12 mouse cellular contexts compared by ENCODE assay signal in genomic region chr17:90768216-90768615, GRCm38 (mm10).
A peak's percentile ranks its signal among the peaks of the same experiment; 100 is the strongest.
DNase-seq lines count a peak whose midpoint lies in the region; ATAC-seq lines count a peak whose summit lies in the region.
"Had no signal": no experiment of that assay in that cellular context is flagged by ENCODE, and none has a peak within 500 bp of the region (broad histone marks: within the 10 kb centered on the region; RNA-seq: fewer than 3 reads in every experiment).

No protein-coding gene starts in this region.

- no peak overlapping the region for H3K9ac ChIP-seq in forebrain, embryonic 16.5 days (replicated peaks; ENCODE audit: low read depth, low read length)
- H3K9ac ChIP-seq in midbrain, embryonic 15.5 days, result no peak overlapping the region
- H3K9ac ChIP-seq: embryonic facial prominence, embryonic 12.5 days; heart, embryonic 15.5 days had no signal

- peak; percentile 73 for ATAC-seq in forebrain, embryonic 16.5 days
- no peak for ATAC-seq in midbrain, embryonic 15.5 days (replicated peaks)

- H3K27ac ChIP-seq in forebrain, embryonic 16.5 days (ENCODE audit: low read length), result no peak overlapping the region
- H3K27ac ChIP-seq in midbrain, embryonic 15.5 days, result 0 out of 2 replicates have a peak overlapping the region, but pooled peaks have one; percentile 20
- H3K27ac ChIP-seq: embryonic facial prominence, embryonic 12.5 days; heart, embryonic 15.5 days; macrophage had no signal

- no peak overlapping the region for H3K4me3 ChIP-seq in forebrain, embryonic 16.5 days (replicated peaks; ENCODE audit: low read length)
- H3K4me3 ChIP-seq in midbrain, embryonic 15.5 days, result no peak overlapping the region
- H3K4me3 ChIP-seq: embryonic facial prominence, embryonic 12.5 days; heart, embryonic 15.5 days had no signal

- peak; percentile 30 to 41 for DNase-seq in cerebellum, adult 18-20 months
- no peak for DNase-seq in cerebellum, postnatal 4 days (ENCODE audit: low spot score in 2 of 2)
- peak; percentile 54 for DNase-seq in cerebellum, adult 9-11 months
- DNase-seq in B cell, adult 2 months, result no peak
- no peak for DNase-seq in thymus, adult 18-20 months
- no peak for DNase-seq in layer of hippocampus, postnatal 10 days (ENCODE audit: low spot score in 2 of 2)
- DNase-seq: thymus, postnatal 36 days had no signal

- no peaks in the 10 kb centered on the region for H3K36me3 ChIP-seq in forebrain, embryonic 16.5 days (ENCODE audit: control insufficient read depth, insufficient read depth)
- H3K36me3 ChIP-seq in midbrain, embryonic 15.5 days (replicated peaks), result no peaks in the 10 kb centered on the region
- H3K36me3 ChIP-seq: embryonic facial prominence, embryonic 12.5 days; heart, embryonic 15.5 days had no signal

- no peaks in the 10 kb centered on the region for H3K4me1 ChIP-seq in forebrain, embryonic 16.5 days (replicated peaks; ENCODE audit: control insufficient read depth, insufficient read depth, low read length)
- H3K4me1 ChIP-seq in midbrain, embryonic 15.5 days, result 0 out of 2 replicates have a peak, but pooled peaks cover 3% of the 10 kb centered on the region
- H3K4me1 ChIP-seq: embryonic facial prominence, embryonic 12.5 days; heart, embryonic 15.5 days had no signal

- H3K4me2 ChIP-seq in forebrain, embryonic 16.5 days (ENCODE audit: low read length), result no peak overlapping the region
- no peak overlapping the region for H3K4me2 ChIP-seq in midbrain, embryonic 15.5 days
- H3K4me2 ChIP-seq: embryonic facial prominence, embryonic 12.5 days; heart, embryonic 15.5 days had no signal

- 3% methylated on average over 1 of the region's 1 CpGs for WGBS in forebrain, embryonic 16.5 days
- WGBS in midbrain, embryonic 15.5 days, result 8% methylated on average over 1 of the region's 1 CpGs

- H3K27me3 ChIP-seq in forebrain, embryonic 16.5 days (replicated peaks; ENCODE audit: control insufficient read depth, insufficient read depth, low read length), result no peaks in the 10 kb centered on the region
- no peaks in the 10 kb centered on the region for H3K27me3 ChIP-seq in midbrain, embryonic 15.5 days (replicated peaks)
- H3K27me3 ChIP-seq: embryonic facial prominence, embryonic 12.5 days; heart, embryonic 15.5 days had no signal

- no peaks in the 10 kb centered on the region for H3K9me3 ChIP-seq in forebrain, embryonic 16.5 days (ENCODE audit: control insufficient read depth, low read length)
- no peaks in the 10 kb centered on the region for H3K9me3 ChIP-seq in midbrain, embryonic 15.5 days
- H3K9me3 ChIP-seq: embryonic facial prominence, embryonic 12.5 days; heart, embryonic 15.5 days had no signal

Comparison
In these comparisons a context has a peak if more than half of its experiments do, and no peak if none do; other contexts are left out.
1. DNase-seq: peak in cerebellum, adult 18-20 months (2 of 2) and cerebellum, adult 9-11 months (single experiment); none in cerebellum, postnatal 4 days (0 of 2), B cell, adult 2 months (0 of 2), thymus, adult 18-20 months (0 of 2) and layer of hippocampus, postnatal 10 days (0 of 2).